Mouse (Mus musculus): Measurements from ENCODE around the gene Gpld1. TPM values are rescaled to one million over a fixed set of nuclear protein-coding genes. Genes with fewer than 3 reads are reported as not detected.

The Gpld1 gene
- total RNA-seq, 2 experiments from 2014 or later = 0.84 to 0.95 TPM

GRCm38 (mm10) chr13:25020540-25020892 lies 77.6 kb downstream of the Gpld1 start:
- DNase-seq (ENCODE audit: low spot score) = no peak

GRCm38 (mm10) chr13:25022386-25022785 lies 79.4 kb downstream of the Gpld1 start:
- DNase-seq (ENCODE audit: low spot score) = no peak

- DNase-seq (ENCODE audit: low spot score) = no peak
Measured at GRCm38 (mm10) chr13:25023129-25023528, 80.2 kb downstream of the Gpld1 start.

GRCm38 (mm10) chr13:25024655-25025054 lies 81.7 kb downstream of the Gpld1 start:
- DNase-seq (ENCODE audit: low spot score) = no peak

GRCm38 (mm10) chr13:25026409-25027113 lies 83.6 kb downstream of the Gpld1 start:
- no peak for DNase-seq (ENCODE audit: low spot score)

GRCm38 (mm10) chr13:25027114-25027425 lies 84.1 kb downstream of the Gpld1 start:
- no peak for DNase-seq (ENCODE audit: low spot score)

GRCm38 (mm10) chr13:25039488-25039887 lies 96.5 kb downstream of the Gpld1 start:
- DNase-seq (ENCODE audit: low spot score) = no peak

Other genes starting within 250 kb of the Gpld1 start
- gene Armh2, start 201.9 kb upstream of the Gpld1 start, total RNA-seq (2021) = not detected
- 1 to 10 TPM; 4.1 to 4.2 TPM for gene Gmnn, start 181.2 kb upstream of the Gpld1 start, total RNA-seq (2021)
- 10 to 100 TPM; 46.5 to 55.2 TPM for gene BC005537, start 141.5 kb upstream of the Gpld1 start, total RNA-seq (2021)
- 100 to 1,000 TPM; 153 TPM for gene Acot13, start 111.6 kb upstream of the Gpld1 start, total RNA-seq (2021)
- 1 to 10 TPM; 7.7 to 8.2 TPM for gene Tdp2, start 111.5 kb upstream of the Gpld1 start, total RNA-seq (2021)
- gene D130043K22Rik, start 98.0 kb upstream of the Gpld1 start, total RNA-seq (2021) = not detected
- gene Aldh5a1, start 5.5 kb upstream of the Gpld1 start, total RNA-seq (2021) = 1 to 10 TPM; 7.9 to 8.3 TPM
- 10 to 100 TPM; 35.7 to 37.5 TPM for gene Mrs2, start 77.2 kb downstream of the Gpld1 start, total RNA-seq (2021)
- gene Dcdc2a, start 112.9 kb downstream of the Gpld1 start, total RNA-seq (2021) = under 1 TPM; 0.23 to 0.43 TPM